Mouse (Mus musculus) heart, embryonic 14.5 days (tissue): ENCODE results near the gene Epn2. TPM values are rescaled to one million over a fixed set of nuclear protein-coding genes. Genes with fewer than 3 reads are reported as not detected.

Source experiments
- ATAC-seq: fragments of 200-750 bp; cut with Nextera tagmentation; 2 replicates; pipeline ENCODE4 v1.8.0; 2017; ENCODE audit warnings: low read depth, moderate TSS enrichment; ENCODE audit not compliant: insufficient number of reproducible peaks, insufficient read depth, low FRiP score
- H3K27ac ChIP-seq, 2 experiments: fragments of 200-500 bp in 1 of 2; fragments of 300-500 bp in 1 of 2; sonication (generic) in 1 of 2; replicated peaks in 1 of 2; 2 replicates each; pipeline ENCODE4 v1.5.1; 2012 to 2014; ENCODE audit warnings: low read depth in 2 of 2, low read length in 2 of 2, control low read depth in 1 of 2, mild to moderate bottlenecking in 1 of 2, mixed read lengths in 1 of 2; ENCODE audit not compliant: control insufficient read depth in 1 of 2, insufficient read depth in 1 of 2
- H3K27me3 ChIP-seq: fragments of 300-500 bp; sonication (generic); 2 replicates; pipeline ENCODE4 v1.6.1; 2014; ENCODE audit warnings: mild to moderate bottlenecking, low read length, control low read depth; ENCODE audit not compliant: control insufficient read depth, insufficient read depth
- H3K36me3 ChIP-seq: fragments of 300-500 bp; sonication (generic); 2 replicates; pipeline ENCODE4 v1.6.1; 2014; ENCODE audit warnings: mild to moderate bottlenecking, control low read depth, low read length, mixed read lengths; ENCODE audit not compliant: control insufficient read depth, insufficient read depth
- H3K4me1 ChIP-seq, 2 experiments: fragments of 200-500 bp in 1 of 2; fragments of 300-500 bp in 1 of 2; sonication (generic) in 1 of 2; 2 replicates each; pipeline ENCODE4 v1.6.1; 2012 to 2014; ENCODE audit warnings: low read length in 2 of 2, control low read depth in 1 of 2, mixed read lengths in 1 of 2; ENCODE audit not compliant: control insufficient read depth in 2 of 2, insufficient read depth in 2 of 2
- H3K4me2 ChIP-seq: fragments of 300-500 bp; sonication (generic); 2 replicates; pipeline ENCODE4 v1.6.1; 2014; ENCODE audit warnings: mild to moderate bottlenecking, low read length
- H3K4me3 ChIP-seq, 2 experiments: fragments of 200-500 bp in 1 of 2; fragments of 300-500 bp in 1 of 2; sonication (generic) in 1 of 2; 2 replicates each; pipeline ENCODE4 v1.5.1; 2012 to 2014; ENCODE audit warnings: low read length in 2 of 2, mild to moderate bottlenecking in 2 of 2, control low read depth in 1 of 2, low read depth in 1 of 2, moderate library complexity in 1 of 2; ENCODE audit not compliant: control insufficient read depth in 1 of 2, insufficient read depth in 1 of 2
- H3K9ac ChIP-seq: fragments of 300-500 bp; sonication (generic); 2 replicates; pipeline ENCODE4 v1.6.1; 2014; ENCODE audit warnings: mild to moderate bottlenecking, low read length
- H3K9me3 ChIP-seq: fragments of 300-500 bp; sonication (generic); 2 replicates; pipeline ENCODE4 v1.6.1; 2016; ENCODE audit warnings: low read length, control low read depth; ENCODE audit not compliant: control insufficient read depth
- WGBS: fragments of 180-500 bp; shearing (Covaris S2); extraction: QIAGEN DNeasy Blood & Tissue Kit; methylation state at CpG from one replicate; pipeline ENCODE4 v1.1.7; 2014; 5-methylcytosine and 5-hydroxymethylcytosine counted together
- polyA plus RNA-seq: library from polyadenylated mRNA; unstranded; fragments of >200 nt; fragmentation: Nextera tagmentation; extraction: Ambion mirVana; gene quantifications from 2 replicates; pipeline ENCODE4 v1.2.1, GENCODE M21; 2014

Gene Epn2
- polyA plus RNA-seq, 1 experiment from 2014 or later = 23.9 TPM

DNA sequence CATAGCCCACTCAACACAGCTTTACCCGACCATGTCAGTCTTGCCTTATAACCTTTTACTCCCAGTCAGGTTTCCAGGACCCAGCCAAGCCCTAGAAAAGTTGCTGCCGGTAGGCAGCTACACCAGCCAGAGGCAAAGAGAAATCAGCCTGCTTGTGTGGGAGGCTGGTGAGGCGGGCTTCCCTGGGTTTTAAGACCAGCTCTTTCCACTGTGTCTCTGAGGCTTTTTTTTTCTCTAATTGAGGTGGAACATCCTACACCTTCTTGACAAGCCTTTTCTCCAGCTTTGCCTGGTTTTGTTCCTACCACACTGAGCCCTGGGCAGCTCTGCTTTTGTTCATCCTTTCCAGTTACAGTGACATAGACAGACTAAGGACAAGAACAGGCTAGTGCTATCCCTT, 31.7 kb upstream of the Epn2 start:
- peaks cover 8 to 13% of the 10 kb centered on the region in 2 experiments; a peak in 3 of 4 replicates for H3K4me1 ChIP-seq
- no peaks in the 10 kb centered on the region for H3K27me3 ChIP-seq
- 80% methylated on average over 3 of the region's 3 CpGs for WGBS
- H3K4me2 ChIP-seq = no peak overlapping the region
- H3K9ac ChIP-seq = no peak overlapping the region
- H3K9me3 ChIP-seq = peaks cover 6% of the 10 kb centered on the region; the same call in 1 of the 2 replicates
- no peak overlapping the region for H3K27ac ChIP-seq
- no peak for ATAC-seq
- H3K36me3 ChIP-seq = no peaks in the 10 kb centered on the region
- H3K4me3 ChIP-seq = no peak overlapping the region

DNA sequence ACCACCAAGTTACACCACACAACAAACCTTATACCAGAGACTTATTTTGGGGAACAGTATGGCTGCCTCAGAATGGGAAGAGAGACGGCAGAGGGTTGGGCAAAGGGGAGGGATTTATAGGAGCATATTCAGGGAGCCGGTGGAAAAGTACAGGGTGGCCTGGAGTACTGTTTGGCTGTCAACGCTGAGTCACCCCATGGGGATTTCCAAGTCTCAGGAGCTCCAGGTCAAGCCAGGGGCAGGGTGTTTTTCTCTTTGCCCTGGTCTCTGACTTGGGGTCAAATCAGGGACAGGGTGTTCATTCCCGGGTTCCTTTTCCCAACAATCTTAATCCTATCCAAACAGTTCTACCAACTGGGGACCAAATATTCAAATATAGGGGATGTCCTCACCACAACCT, 28.6 kb upstream of the Epn2 start:
- no peaks in the 10 kb centered on the region for H3K27me3 ChIP-seq
- H3K4me2 ChIP-seq = no peak overlapping the region
- H3K9me3 ChIP-seq = peaks cover 6% of the 10 kb centered on the region; the same call in 1 of the 2 replicates
- WGBS = 53% methylated on average over 4 of the region's 4 CpGs
- ATAC-seq = no peak
- H3K4me3 ChIP-seq = no peak overlapping the region
- no peak overlapping the region for H3K9ac ChIP-seq
- H3K36me3 ChIP-seq = no peaks in the 10 kb centered on the region
- no peak overlapping the region for H3K27ac ChIP-seq
- no peaks in the 10 kb centered on the region for H3K4me1 ChIP-seq

DNA sequence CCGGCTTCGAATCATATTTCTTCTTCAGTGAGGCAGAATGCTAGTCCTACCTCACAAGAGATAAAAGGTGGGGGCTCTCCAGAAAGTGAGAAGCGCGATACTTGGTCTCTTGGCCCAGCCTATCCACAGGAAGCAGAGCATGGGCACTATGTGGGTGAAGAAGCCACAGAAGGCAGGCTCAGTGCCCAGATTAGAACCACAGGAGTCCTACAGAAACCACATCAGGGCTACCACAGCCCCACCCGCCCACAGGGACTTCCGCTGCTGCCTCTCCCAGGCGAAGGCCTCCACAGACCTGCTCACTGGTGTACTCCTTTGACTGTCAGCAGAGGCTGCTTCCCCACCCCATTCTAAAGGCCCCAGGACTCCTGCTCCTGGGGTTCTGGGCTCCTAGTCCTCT, 23.2 kb upstream of the Epn2 start:
- H3K9me3 ChIP-seq = peaks cover 6% of the 10 kb centered on the region; the same call in 1 of the 2 replicates
- no peak overlapping the region for H3K4me3 ChIP-seq
- H3K9ac ChIP-seq = no peak overlapping the region
- H3K36me3 ChIP-seq = no peaks in the 10 kb centered on the region
- H3K27me3 ChIP-seq = peaks cover 4% of the 10 kb centered on the region; the same call in 1 of the 2 replicates
- H3K27ac ChIP-seq = no peak overlapping the region
- 92% methylated on average over 7 of the region's 7 CpGs for WGBS
- ATAC-seq = no peak
- no peaks in the 10 kb centered on the region for H3K4me1 ChIP-seq
- no peak overlapping the region for H3K4me2 ChIP-seq

DNA sequence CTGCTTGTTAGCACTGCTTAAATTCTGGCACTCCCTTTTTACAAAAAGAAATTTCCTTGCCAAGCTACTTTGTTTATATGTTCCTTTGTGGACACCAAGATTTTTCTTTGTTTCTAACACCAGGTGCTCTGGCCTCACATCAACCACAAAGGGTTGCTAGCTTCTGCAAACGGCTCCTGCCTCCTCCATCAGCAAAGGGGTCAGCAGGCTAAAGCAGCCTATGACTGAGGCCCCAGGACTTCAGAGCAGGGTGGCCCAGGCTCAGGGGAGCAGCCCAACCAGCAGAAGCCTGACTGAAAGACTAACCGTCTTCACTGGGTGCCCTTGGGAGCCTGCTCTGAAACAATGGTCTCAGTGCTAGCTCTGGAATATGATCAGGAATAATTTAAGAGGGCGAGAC, 22.0 kb upstream of the Epn2 start:
- no peak for ATAC-seq
- H3K4me1 ChIP-seq = no peaks in the 10 kb centered on the region
- H3K9ac ChIP-seq = no peak overlapping the region
- WGBS = 49% methylated on average over 3 of the region's 3 CpGs
- no peak overlapping the region for H3K4me3 ChIP-seq
- H3K36me3 ChIP-seq = no peaks in the 10 kb centered on the region
- H3K27ac ChIP-seq = no peak overlapping the region
- no peak overlapping the region for H3K4me2 ChIP-seq
- H3K9me3 ChIP-seq = peaks cover 3% of the 10 kb centered on the region; the same call in 1 of the 2 replicates
- H3K27me3 ChIP-seq = peaks cover 4% of the 10 kb centered on the region; the same call in 1 of the 2 replicates

DNA sequence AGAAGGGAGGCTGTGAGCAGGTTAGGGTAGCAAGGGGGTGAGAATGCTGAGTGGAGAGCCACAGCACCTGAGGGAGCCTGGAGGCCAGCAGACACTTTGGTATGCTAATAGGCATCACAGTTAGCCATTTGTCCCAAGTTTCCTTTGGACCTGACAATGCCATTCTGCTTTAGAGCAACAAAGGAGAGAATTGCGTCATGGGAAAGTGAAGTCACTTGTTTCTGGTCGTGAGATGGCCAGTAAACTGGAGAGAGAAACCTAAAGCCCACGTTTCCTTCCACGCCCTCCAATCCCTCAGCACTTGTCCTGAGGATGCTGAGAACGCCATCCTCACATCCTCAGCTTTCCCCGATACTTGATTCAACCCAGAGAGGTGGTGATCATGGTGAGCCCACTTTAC, 18.9 kb upstream of the Epn2 start:
- no peak overlapping the region for H3K27ac ChIP-seq
- no peaks in the 10 kb centered on the region for H3K4me1 ChIP-seq
- H3K36me3 ChIP-seq = no peaks in the 10 kb centered on the region
- H3K4me3 ChIP-seq = no peak overlapping the region
- 57% methylated on average over 6 of the region's 6 CpGs for WGBS
- H3K4me2 ChIP-seq = no peak overlapping the region
- peaks cover 4% of the 10 kb centered on the region; the same call in 1 of the 2 replicates for H3K27me3 ChIP-seq
- no peak overlapping the region for H3K9ac ChIP-seq
- no peak for ATAC-seq
- no peaks in the 10 kb centered on the region for H3K9me3 ChIP-seq

DNA sequence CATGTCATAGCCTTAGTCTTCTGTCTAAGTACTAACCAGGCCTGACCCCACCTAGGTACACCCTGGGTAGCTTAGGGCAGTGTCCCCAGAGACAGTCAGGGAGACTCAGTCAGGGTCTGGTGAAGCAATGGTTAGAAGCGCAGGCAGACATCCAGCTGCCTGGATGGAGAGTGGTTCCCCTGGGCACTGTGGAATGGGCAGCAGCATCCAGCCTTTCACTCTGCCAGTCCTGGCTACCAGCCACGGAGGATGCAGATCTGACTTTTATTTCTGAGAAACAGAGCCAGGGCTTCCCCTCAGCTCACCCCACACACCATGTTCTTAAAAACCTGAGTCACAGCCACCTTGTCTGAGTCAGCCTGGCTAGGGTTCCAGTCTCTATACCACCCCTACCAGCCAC, 18.0 kb upstream of the Epn2 start:
- Histone ChIP-seq H3K4me1 (no peaks in the 10 kb centered on the region), H3K27ac (no peak overlapping the region), H3K36me3 (no peaks in the 10 kb centered on the region), H3K4me3 (no peak overlapping the region), H3K9ac (no peak overlapping the region), H3K4me2 (no peak overlapping the region), H3K27me3 (peaks cover 4% of the 10 kb centered on the region; the same call in 1 of the 2 replicates), H3K9me3 (no peaks in the 10 kb centered on the region)
- ATAC-seq = no peak
- 78% methylated on average over 2 of the region's 2 CpGs for WGBS

DNA sequence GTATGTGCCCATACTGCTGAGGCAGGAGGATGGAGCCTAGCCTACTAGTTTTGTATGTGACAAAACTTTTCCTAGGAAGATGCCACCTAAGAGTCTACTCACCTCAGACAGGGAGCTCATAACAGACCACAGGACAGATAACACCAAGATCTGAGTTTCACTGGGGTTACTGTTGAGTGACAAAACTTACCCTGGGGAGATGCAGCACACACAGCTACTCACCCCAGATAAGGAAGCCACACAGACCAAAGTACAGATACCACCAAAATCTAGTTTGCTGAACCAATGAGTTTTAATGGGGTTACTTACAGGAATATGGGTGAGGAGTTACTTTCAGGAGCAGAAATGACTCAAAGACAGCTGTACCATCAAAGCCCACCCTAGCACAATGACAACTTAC, 13.6 kb upstream of the Epn2 start:
- Histone ChIP-seq H3K27ac (no peak overlapping the region), H3K4me2 (no peak overlapping the region), H3K27me3 (no peaks in the 10 kb centered on the region), H3K36me3 (no peaks in the 10 kb centered on the region), H3K9me3 (no peaks in the 10 kb centered on the region), H3K4me1 (peaks cover 0 to 3% of the 10 kb centered on the region in 2 experiments; a peak in 1 of 4 replicates), H3K9ac (no peak overlapping the region), H3K4me3 (no peak overlapping the region)
- no peak for ATAC-seq

DNA sequence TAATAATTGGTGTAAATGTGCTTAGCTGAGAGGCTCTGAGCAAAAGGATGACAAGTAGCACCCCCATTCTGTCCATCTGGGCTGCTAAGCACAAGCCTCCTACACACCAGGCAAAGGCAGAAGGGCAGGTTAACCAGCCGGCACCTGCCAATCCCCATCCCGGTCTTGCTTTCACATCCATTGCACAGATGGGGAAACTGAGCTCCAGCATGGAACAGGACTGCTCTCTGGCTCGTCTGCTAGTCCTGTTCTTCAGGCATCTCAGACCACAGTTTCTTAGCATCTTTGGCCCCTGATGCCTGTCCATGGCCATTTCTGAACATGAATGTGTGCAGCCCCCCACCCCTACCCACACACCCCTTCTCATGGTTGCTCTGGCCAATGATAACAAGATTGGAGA, 12.6 kb upstream of the Epn2 start:
- Histone ChIP-seq H3K4me2 (no peak overlapping the region), H3K9ac (no peak overlapping the region), H3K36me3 (no peaks in the 10 kb centered on the region), H3K4me3 (no peak overlapping the region), H3K9me3 (no peaks in the 10 kb centered on the region), H3K27me3 (no peaks in the 10 kb centered on the region), H3K27ac (no peak overlapping the region), H3K4me1 (peaks cover 0 to 3% of the 10 kb centered on the region in 2 experiments; a peak in 1 of 4 replicates)
- ATAC-seq = no peak
- 81% methylated on average over 3 of the region's 3 CpGs for WGBS
